11 mouse cellular contexts compared by ENCODE assay signal in the genomic region with DNA sequence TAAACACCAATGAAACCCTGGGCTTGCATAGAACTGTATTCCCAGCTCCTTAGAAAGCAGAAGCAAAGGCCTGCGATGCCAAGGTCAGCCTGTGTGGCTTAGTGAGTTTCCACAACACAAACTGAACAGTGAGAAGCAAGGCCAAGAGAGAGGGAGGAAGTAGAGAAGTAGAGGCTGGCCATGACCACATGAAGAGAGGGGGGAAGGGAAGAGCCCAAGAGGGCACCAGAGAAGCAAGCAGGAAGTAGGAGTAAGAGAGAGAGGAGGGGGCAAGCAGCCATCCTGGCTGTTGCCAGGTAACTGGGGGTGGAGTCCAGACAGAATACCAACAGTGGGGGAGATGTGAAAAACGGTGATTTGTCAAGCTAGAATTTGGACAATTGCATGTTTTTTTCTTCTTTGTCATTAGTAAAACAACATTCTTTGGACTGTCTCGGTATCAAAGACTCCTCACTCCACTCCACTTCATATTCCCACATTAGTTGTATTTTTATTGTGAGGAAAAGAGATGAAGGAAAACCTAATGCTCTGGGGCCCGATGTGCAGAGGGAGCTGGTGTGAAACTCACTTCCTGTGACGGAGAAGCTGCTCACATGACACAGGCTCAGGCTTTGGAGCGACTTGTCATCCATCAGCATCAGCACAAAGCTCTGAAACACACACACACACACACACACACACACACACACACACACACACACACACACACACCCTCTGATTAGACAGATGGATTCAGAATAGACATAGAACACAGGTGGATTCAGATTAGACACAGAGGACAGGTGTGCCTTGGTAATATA.
DNase-seq lines count a peak whose midpoint lies in the region; ATAC-seq and TF ChIP-seq lines count a peak whose summit lies in the region.
"Had no signal": no experiment of that assay in that cellular context is flagged by ENCODE, and none has a peak within 500 bp of the region (broad histone marks: within the 10 kb centered on the region; RNA-seq: fewer than 3 reads in every experiment).

No protein-coding gene starts in this region.

- H3K27me3 ChIP-seq in embryonic facial prominence, embryonic 10.5 days (replicated peaks; ENCODE audit: low read depth, poor library complexity, severe bottlenecking) = no peaks in the 10 kb centered on the region
- no peaks in the 10 kb centered on the region for H3K27me3 ChIP-seq in neural tube, embryonic 15.5 days (replicated peaks)
- no peaks in the 10 kb centered on the region for H3K27me3 ChIP-seq in stomach, postnatal 0 days (ENCODE audit: control insufficient read depth, insufficient read depth, low read length)

- peaks cover 17% of the 10 kb centered on the region for H3K4me1 ChIP-seq in embryonic facial prominence, embryonic 10.5 days
- peaks cover 28% of the 10 kb centered on the region for H3K4me1 ChIP-seq in neural tube, embryonic 15.5 days
- peaks cover 8% of the 10 kb centered on the region for H3K4me1 ChIP-seq in stomach, postnatal 0 days (replicated peaks; ENCODE audit: control insufficient read depth, insufficient read depth)

- peak; percentile 40 for DNase-seq in ovary, adult 18-20 months (ENCODE audit: low spot score)
- no peak for DNase-seq in ovary, postnatal 10 days (ENCODE audit: low spot score)
- no peak for DNase-seq in embryonic facial prominence, embryonic 10.5 days (ENCODE audit: low spot score)
- peak; percentile 62 for DNase-seq in lung, postnatal 25 days (ENCODE audit: low spot score)
- peak; percentile 55 for DNase-seq in thymus, postnatal 25 days
- DNase-seq in cerebellum, postnatal 10 days = no peak
- DNase-seq in stomach, postnatal 0 days (ENCODE audit: low spot score) = no peak

- ATAC-seq in neural tube, embryonic 15.5 days (ENCODE audit: low FRiP score) = no peak
- ATAC-seq in stomach, postnatal 0 days (ENCODE audit: low FRiP score, low TSS enrichment) = no peak

- no peak for TF ChIP-seq CTCF in stomach, postnatal 0 days (IDR thresholded peaks at IDR 0.05; ENCODE audit: low read depth)

- no peaks in the 10 kb centered on the region for H3K36me3 ChIP-seq in embryonic facial prominence, embryonic 10.5 days (replicated peaks)
- no peaks in the 10 kb centered on the region for H3K36me3 ChIP-seq in neural tube, embryonic 15.5 days
- H3K36me3 ChIP-seq in stomach, postnatal 0 days (ENCODE audit: control insufficient read depth, insufficient read depth, low read length) = no peaks in the 10 kb centered on the region
- H3K36me3 ChIP-seq: forebrain, embryonic 10.5 days; hindbrain, embryonic 10.5 days had no signal

- no peak for TF ChIP-seq EP300 in stomach, postnatal 0 days (optimal IDR thresholded peaks at IDR 0.05)

- peak overlapping the region; percentile 59 for H3K27ac ChIP-seq in embryonic facial prominence, embryonic 10.5 days (replicated peaks)
- H3K27ac ChIP-seq in neural tube, embryonic 15.5 days (replicated peaks) = no peak overlapping the region
- H3K27ac ChIP-seq in stomach, postnatal 0 days (replicated peaks) = no peak overlapping the region
- H3K27ac ChIP-seq: forebrain, embryonic 10.5 days; hindbrain, embryonic 10.5 days; liver, embryonic 14.5 days had no signal

- WGBS in embryonic facial prominence, embryonic 10.5 days = 60% methylated on average over 6 of the region's 6 CpGs
- 54% methylated on average over 6 of the region's 6 CpGs for WGBS in neural tube, embryonic 15.5 days
- 62% methylated on average over 6 of the region's 6 CpGs for WGBS in stomach, postnatal 0 days

- no peak overlapping the region for H3K4me2 ChIP-seq in neural tube, embryonic 15.5 days
- no peak overlapping the region for H3K4me2 ChIP-seq in stomach, postnatal 0 days (replicated peaks; ENCODE audit: low read depth)

- H3K9me3 ChIP-seq in embryonic facial prominence, embryonic 10.5 days = no peaks in the 10 kb centered on the region
- no peaks in the 10 kb centered on the region for H3K9me3 ChIP-seq in neural tube, embryonic 15.5 days (replicated peaks)
- no peaks in the 10 kb centered on the region for H3K9me3 ChIP-seq in stomach, postnatal 0 days (ENCODE audit: control insufficient read depth, low read length)
- H3K9me3 ChIP-seq: forebrain, embryonic 10.5 days; hindbrain, embryonic 10.5 days had no signal

- no peak overlapping the region for H3K4me3 ChIP-seq in embryonic facial prominence, embryonic 10.5 days
- H3K4me3 ChIP-seq in neural tube, embryonic 15.5 days (replicated peaks) = no peak overlapping the region
- no peak overlapping the region for H3K4me3 ChIP-seq in stomach, postnatal 0 days (ENCODE audit: low read depth, low read length)
- H3K4me3 ChIP-seq: forebrain, embryonic 10.5 days; hindbrain, embryonic 10.5 days had no signal

- no peak overlapping the region for H3K9ac ChIP-seq in neural tube, embryonic 15.5 days (replicated peaks)
- no peak overlapping the region for H3K9ac ChIP-seq in stomach, postnatal 0 days (ENCODE audit: low read length)
- H3K9ac ChIP-seq: liver, embryonic 14.5 days had no signal

Comparison
In these comparisons a context has a peak if more than half of its experiments do, and no peak if none do; other contexts are left out.
1. DNase-seq: peak in ovary, adult 18-20 months (single experiment), lung, postnatal 25 days (single experiment) and thymus, postnatal 25 days (single experiment); none in ovary, postnatal 10 days (single experiment), embryonic facial prominence, embryonic 10.5 days (single experiment), cerebellum, postnatal 10 days (0 of 2) and stomach, postnatal 0 days (single experiment).